Mouse (Mus musculus) G1E (cell line): Measurements from ENCODE around the gene Smim15.

Experiments used
- CTCF ChIP-seq: IDR thresholded peaks from 2 replicates; pipeline ENCODE4 v1.5.1; 2012; ENCODE audit warnings: low read depth, low read length, inconsistent platforms, mixed read lengths
- TAL1 ChIP-seq: conservative IDR thresholded peaks from 2 replicates; pipeline ENCODE4 v1.6.1; 2012; ENCODE audit warnings: low read depth, low read length, inconsistent platforms, mixed read lengths

DNA sequence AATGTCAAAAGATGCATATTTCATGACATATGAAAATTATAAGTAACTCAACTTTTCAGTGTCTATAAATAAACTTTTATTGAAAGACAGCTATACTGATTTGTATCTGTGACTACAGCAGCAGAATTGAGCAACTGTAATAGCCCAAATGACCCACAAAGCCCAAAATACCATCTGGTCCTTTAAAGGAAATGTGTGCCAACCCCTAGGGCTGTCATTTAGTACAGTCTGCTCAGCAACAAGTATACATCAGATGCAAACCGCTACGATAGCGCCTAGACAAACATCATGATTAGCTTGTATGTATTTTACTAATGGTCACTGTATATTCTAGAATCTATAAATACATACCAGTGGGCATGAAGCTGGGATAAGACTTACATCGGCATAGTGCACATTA lies 39.8 kb downstream of the Smim15 start:
- TF ChIP-seq TAL1 (no peak), CTCF (no peak)
